11 mouse cellular contexts compared by ENCODE assay signal in genomic region chr11:3543001-3543400, GRCm38 (mm10). TPM values are rescaled to one million over a fixed set of nuclear protein-coding genes. Genes with fewer than 3 reads are reported as not detected.
DNase-seq lines count a peak whose midpoint lies in the region; ATAC-seq lines count a peak whose summit lies in the region.
"Had no signal": no experiment of that assay in that cellular context is flagged by ENCODE, and none has a peak within 500 bp of the region (broad histone marks: within the 10 kb centered on the region; RNA-seq: fewer than 3 reads in every experiment).

No protein-coding gene starts in this region.

- H3K4me1 ChIP-seq in stomach, embryonic 16.5 days (ENCODE audit: control insufficient read depth, insufficient read depth, low read length): peaks cover 18% of the 10 kb centered on the region; the same call in 1 of the 2 replicates

- 0 out of 2 replicates have a peak overlapping the region, but pooled peaks have one; percentile 17 for H3K9ac ChIP-seq in stomach, embryonic 16.5 days (ENCODE audit: low read length)

- no peaks in the 10 kb centered on the region for H3K27me3 ChIP-seq in stomach, embryonic 16.5 days (ENCODE audit: control insufficient read depth, insufficient read depth, low read length)

- no peak overlapping the region for H3K4me2 ChIP-seq in stomach, embryonic 16.5 days (ENCODE audit: low read depth, low read length)

- peak overlapping the region; percentile 48 for H3K27ac ChIP-seq in stomach, embryonic 16.5 days (ENCODE audit: low read length)

- H3K4me3 ChIP-seq in stomach, embryonic 16.5 days (replicated peaks; ENCODE audit: low read length): no peak overlapping the region
- H3K4me3 ChIP-seq: erythroblast, embryonic 14.5 days had no signal

- H3K9me3 ChIP-seq in stomach, embryonic 16.5 days (replicated peaks; ENCODE audit: control insufficient read depth, low read length): no peaks in the 10 kb centered on the region

- no peaks in the 10 kb centered on the region for H3K36me3 ChIP-seq in stomach, embryonic 16.5 days (ENCODE audit: control insufficient read depth, insufficient read depth, low read length)
- H3K36me3 ChIP-seq: G1E had no signal

- DNase-seq in ovary, postnatal 14 days (ENCODE audit: low spot score): peak; percentile 46
- no peak for DNase-seq in ovary, adult 18-20 months (ENCODE audit: low spot score)
- peak; percentile 68 to 73 for DNase-seq in gastrocnemius, adult 8-10 months (ENCODE audit: low spot score in 2 of 2)
- DNase-seq in heart, postnatal 36 days: peak; percentile 72 to 77
- no peak for DNase-seq in layer of hippocampus, postnatal 14 days (ENCODE audit: low spot score in 2 of 2)
- DNase-seq in embryo, embryonic 9.5 days (ENCODE audit: extremely low spot score): no peak
- DNase-seq: left cerebral cortex, postnatal 4 days had no signal

- ATAC-seq in stomach, embryonic 16.5 days (ENCODE audit: insufficient read depth, low FRiP score): peak; percentile 44
- no peak for ATAC-seq in megakaryocyte progenitor cell, adult 5-6 weeks (replicated peaks; ENCODE audit: poor library complexity)

- intact Hi-C loops in heart, postnatal 36 days (cut with DNase I): no loop called here

- 32% methylated on average over 5 of the region's 5 CpGs for WGBS in stomach, embryonic 16.5 days

RNA-seq across cellular contexts. Expression of gene Smtn, which starts 2.6 kb away (rescaled TPM):
- total RNA-seq in gastrocnemius, adult 8-10 months (2022): 10 to 100 TPM; 64.6 to 81.5 (median 69.0) TPM
- total RNA-seq in heart, postnatal 36 days (2021): 100 to 1,000 TPM; 146 to 153 TPM
- 122 and 128 TPM in 2 replicates for polyA plus RNA-seq in stomach, embryonic 16.5 days (2015; fragmentation: Nextera tagmentation; extraction: Ambion mirVana)
- total RNA-seq in layer of hippocampus, postnatal 14 days (2021): 10 to 100 TPM; 11.5 to 16.1 TPM
- 11.7 and 12.5 TPM in 2 replicates for total RNA-seq in megakaryocyte progenitor cell, adult 5-6 weeks (2015)
- total RNA-seq in megakaryocyte progenitor cell, adult 5-6 weeks (2017): 7.1 and 8.9 TPM in 2 replicates
- total RNA-seq: G1E had no signal
- polyA plus RNA-seq: G1E had no signal

RNA-seq across cellular contexts. Expression of gene Selenom, which starts 28.5 kb away (rescaled TPM):
- 10 to 100 TPM in 2 of 4 experiments, 1 to 10 TPM in 2; 8.9 to 17.6 (median 13.5) TPM for total RNA-seq in gastrocnemius, adult 8-10 months (2022)
- total RNA-seq in heart, postnatal 36 days (2021): 10 to 100 TPM; 37.6 to 43.8 TPM
- polyA plus RNA-seq in stomach, embryonic 16.5 days (2015; fragmentation: Nextera tagmentation; extraction: Ambion mirVana): 169 and 176 TPM in 2 replicates
- total RNA-seq in layer of hippocampus, postnatal 14 days (2021): 100 to 1,000 TPM; 229 to 234 TPM
- total RNA-seq in megakaryocyte progenitor cell, adult 5-6 weeks (2015): 17.8 and 17.9 TPM in 2 replicates
- 11.8 and 23.4 TPM in 2 replicates for total RNA-seq in megakaryocyte progenitor cell, adult 5-6 weeks (2017)
- total RNA-seq: G1E had no signal
- polyA plus RNA-seq: G1E had no signal

RNA-seq across cellular contexts. Expression of gene Inpp5j, which starts 38.4 kb away (rescaled TPM):
- 1 to 10 TPM; 1.3 to 2.4 (median 1.7) TPM for total RNA-seq in gastrocnemius, adult 8-10 months (2022)
- 10 to 100 TPM; 15.7 to 25.8 TPM for total RNA-seq in heart, postnatal 36 days (2021)
- 3.4 and 3.5 TPM in 2 replicates for polyA plus RNA-seq in stomach, embryonic 16.5 days (2015; fragmentation: Nextera tagmentation; extraction: Ambion mirVana)
- 10 to 100 TPM; 66.1 to 72.1 TPM for total RNA-seq in layer of hippocampus, postnatal 14 days (2021)
- total RNA-seq in megakaryocyte progenitor cell, adult 5-6 weeks (2015): 1.3 and 1.5 TPM in 2 replicates
- total RNA-seq in megakaryocyte progenitor cell, adult 5-6 weeks (2017): 0.17 and 0.21 TPM in 2 replicates
- polyA plus RNA-seq: erythroblast, embryonic 14.5 days; G1E had no signal

RNA-seq across cellular contexts. Expression of gene Pla2g3, which starts 54.9 kb away (rescaled TPM):
- not detected for total RNA-seq in gastrocnemius, adult 8-10 months (2022)
- not detected for total RNA-seq in heart, postnatal 36 days (2021)
- 1.8 and 4.5 TPM in 2 replicates for polyA plus RNA-seq in stomach, embryonic 16.5 days (2015; fragmentation: Nextera tagmentation; extraction: Ambion mirVana)
- 10 to 100 TPM in 1 of 2 experiments, 1 to 10 TPM in 1; 7.1 to 13.0 TPM for total RNA-seq in layer of hippocampus, postnatal 14 days (2021)
- total RNA-seq in megakaryocyte progenitor cell, adult 5-6 weeks (2015): not detected in 2 replicates
- 0.10 TPM in 1 of 2 replicates, not detected in the other for total RNA-seq in megakaryocyte progenitor cell, adult 5-6 weeks (2017)
- polyA plus RNA-seq: erythroblast, embryonic 14.5 days; G1E had no signal

Comparison
In these comparisons a context has a peak if more than half of its experiments do, and no peak if none do; other contexts are left out.
1. DNase-seq: peak in ovary, postnatal 14 days (single experiment), gastrocnemius, adult 8-10 months (2 of 2) and heart, postnatal 36 days (2 of 2); none in ovary, adult 18-20 months (single experiment), layer of hippocampus, postnatal 14 days (0 of 2) and embryo, embryonic 9.5 days (single experiment).
2. RNA of gene Selenom, which starts 28.5 kb away (total RNA-seq): 229 to 234 TPM in layer of hippocampus, postnatal 14 days; 37.6 to 43.8 TPM in heart, postnatal 36 days, 11.8 to 23.4 TPM in megakaryocyte progenitor cell, adult 5-6 weeks and 8.9 to 17.6 TPM in gastrocnemius, adult 8-10 months; every median in the first group is over 4 times any median in the second.
3. RNA of gene Inpp5j, which starts 38.4 kb away (total RNA-seq): 66.1 to 72.1 TPM in layer of hippocampus, postnatal 14 days and 15.7 to 25.8 TPM in heart, postnatal 36 days; 1.3 to 2.4 TPM in gastrocnemius, adult 8-10 months and 0.17 to 1.5 TPM in megakaryocyte progenitor cell, adult 5-6 weeks; every median in the first group is over 4 times any median in the second.